Comparison of ENCODE assay signal across 9 mouse cellular contexts in the genomic region with DNA sequence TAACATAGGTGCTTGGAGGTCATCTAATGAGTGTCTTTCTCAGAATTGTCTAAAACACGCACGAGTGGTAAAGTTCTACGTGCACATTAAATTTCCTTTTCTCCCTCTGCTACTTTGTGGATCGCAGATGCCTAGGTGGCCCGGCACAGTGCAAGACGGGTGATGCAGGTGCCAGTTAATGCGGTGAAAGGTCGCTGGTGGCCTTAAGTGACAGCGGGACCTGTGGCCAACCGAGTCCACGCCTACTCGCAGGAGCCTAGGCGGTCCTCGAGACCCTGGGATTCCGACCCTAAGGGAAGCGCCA. TPM values are rescaled to one million over a fixed set of nuclear protein-coding genes. Genes with fewer than 3 reads are reported as not detected.
DNase-seq lines count a peak whose midpoint lies in the region; ATAC-seq and TF ChIP-seq lines count a peak whose summit lies in the region.
"Had no signal": no experiment of that assay in that cellular context is flagged by ENCODE, and none has a peak within 500 bp of the region (broad histone marks: within the 10 kb centered on the region; RNA-seq: fewer than 3 reads in every experiment).

No protein-coding gene starts in this region.

- 4% methylated on average over 16 of the region's 16 CpGs for WGBS in kidney, embryonic 15.5 days
- 5% methylated on average over 16 of the region's 16 CpGs for WGBS in hindbrain, postnatal 0 days
- WGBS in midbrain, postnatal 0 days, result 7% methylated on average over 16 of the region's 16 CpGs

- peak overlapping the region; percentile 78 for H3K9ac ChIP-seq in kidney, embryonic 15.5 days
- peak overlapping the region; percentile 80 for H3K9ac ChIP-seq in hindbrain, postnatal 0 days (replicated peaks; ENCODE audit: low read length)
- peak overlapping the region; percentile 75 for H3K9ac ChIP-seq in midbrain, postnatal 0 days (replicated peaks; ENCODE audit: low read length, poor library complexity, severe bottlenecking)

- peaks cover 26% of the 10 kb centered on the region for H3K36me3 ChIP-seq in kidney, embryonic 15.5 days
- peaks cover 20% of the 10 kb centered on the region for H3K36me3 ChIP-seq in hindbrain, postnatal 0 days (ENCODE audit: insufficient read depth, low read length)
- peaks cover 18% of the 10 kb centered on the region for H3K36me3 ChIP-seq in midbrain, postnatal 0 days (ENCODE audit: insufficient read depth, low read length)

- H3K4me1 ChIP-seq in kidney, embryonic 15.5 days, result peaks cover 16% of the 10 kb centered on the region
- peaks cover 3% of the 10 kb centered on the region; the same call in 1 of the 2 replicates for H3K4me1 ChIP-seq in cortical plate, adult 2 months (ENCODE audit: control insufficient read depth, insufficient read depth, low read length)
- peaks cover 10% of the 10 kb centered on the region for H3K4me1 ChIP-seq in hindbrain, postnatal 0 days (ENCODE audit: insufficient read depth, low read length)
- peaks cover 10% of the 10 kb centered on the region for H3K4me1 ChIP-seq in midbrain, postnatal 0 days (ENCODE audit: insufficient read depth, low read length)

- H3K27me3 ChIP-seq in kidney, embryonic 15.5 days, result no peaks in the 10 kb centered on the region
- no peaks in the 10 kb centered on the region for H3K27me3 ChIP-seq in hindbrain, postnatal 0 days (ENCODE audit: insufficient read depth, low read length)
- H3K27me3 ChIP-seq in midbrain, postnatal 0 days (ENCODE audit: insufficient read depth, low read length), result no peaks in the 10 kb centered on the region

- H3K27ac ChIP-seq in kidney, embryonic 15.5 days, result peak overlapping the region; percentile 94
- H3K27ac ChIP-seq in cortical plate, adult 2 months (ENCODE audit: insufficient read depth, low read length), result peak overlapping the region; percentile 83
- peak overlapping the region; percentile 99 for H3K27ac ChIP-seq in hindbrain, postnatal 0 days
- H3K27ac ChIP-seq in midbrain, postnatal 0 days (ENCODE audit: low read depth, low read length), result peak overlapping the region; percentile 96

- no peak for DNase-seq in kidney, postnatal 25 days
- DNase-seq in hindbrain, postnatal 0 days (ENCODE audit: low spot score), result no peak
- no peak for DNase-seq in midbrain, postnatal 0 days (ENCODE audit: low spot score)
- DNase-seq in right cerebral cortex, postnatal 4 days, result no peak
- no peak for DNase-seq in kidney, postnatal 4 days
- no peak for DNase-seq in adrenal gland, adult 8-10 months

- TF ChIP-seq CTCF in cortical plate, adult 2 months (IDR thresholded peaks at IDR 0.05; ENCODE audit: extremely low read depth, insufficient read depth, low read length), result no peak
- no peak for TF ChIP-seq CTCF in hindbrain, postnatal 0 days (IDR thresholded peaks at IDR 0.05; ENCODE audit: low read depth)
- no peak for TF ChIP-seq CTCF in midbrain, postnatal 0 days (IDR thresholded peaks at IDR 0.05)

- peak overlapping the region; percentile 77 for H3K4me2 ChIP-seq in kidney, embryonic 15.5 days
- H3K4me2 ChIP-seq in hindbrain, postnatal 0 days (ENCODE audit: low read depth, low read length), result peak overlapping the region; percentile 92
- H3K4me2 ChIP-seq in midbrain, postnatal 0 days (ENCODE audit: low read depth, low read length, poor library complexity, severe bottlenecking), result peak overlapping the region; percentile 55

- H3K9me3 ChIP-seq in kidney, embryonic 15.5 days (replicated peaks), result 0 out of 2 replicates have a peak, but pooled peaks cover 2% of the 10 kb centered on the region
- H3K9me3 ChIP-seq in hindbrain, postnatal 0 days (ENCODE audit: low read length), result no peaks in the 10 kb centered on the region
- no peaks in the 10 kb centered on the region for H3K9me3 ChIP-seq in midbrain, postnatal 0 days (ENCODE audit: low read length)

- TF ChIP-seq POLR2A in cortical plate, adult 2 months (IDR thresholded peaks at IDR 0.05; ENCODE audit: extremely low read depth, insufficient read depth, low read length), result no peak

- no peak for ATAC-seq in kidney, embryonic 15.5 days (replicated peaks; ENCODE audit: low FRiP score)
- ATAC-seq in hindbrain, postnatal 0 days, result no peak
- no peak for ATAC-seq in midbrain, postnatal 0 days (ENCODE audit: low FRiP score)

- peak overlapping the region; percentile 71 for H3K4me3 ChIP-seq in kidney, embryonic 15.5 days (replicated peaks)
- H3K4me3 ChIP-seq in cortical plate, adult 2 months (ENCODE audit: insufficient read depth, low read length), result peak overlapping the region; percentile 77
- peak overlapping the region; percentile 65 for H3K4me3 ChIP-seq in hindbrain, postnatal 0 days (ENCODE audit: low read length)
- H3K4me3 ChIP-seq in midbrain, postnatal 0 days (ENCODE audit: low read depth, low read length), result peak overlapping the region; percentile 54

RNA-seq across cellular contexts. Expression of a gene that starts 0.5 kb away (rescaled TPM):
- 0.52 and 0.54 TPM in 2 replicates for polyA plus RNA-seq in kidney, embryonic 15.5 days (2015; fragmentation: Nextera tagmentation; extraction: Ambion mirVana)
- polyA plus RNA-seq in cortical plate, adult 2 months (2012; rRNA removed), result 0.50 and 0.57 TPM in 2 replicates
- total RNA-seq in hindbrain, postnatal 0 days (2014; rRNA removed), result not detected in 2 replicates
- polyA plus RNA-seq in hindbrain, postnatal 0 days (2015; fragmentation: Nextera tagmentation; extraction: Ambion mirVana), result 0.21 and 0.23 TPM in 2 replicates
- total RNA-seq in midbrain, postnatal 0 days (2014; rRNA removed), result not detected in 2 replicates
- polyA plus RNA-seq in midbrain, postnatal 0 days (2015; fragmentation: Nextera tagmentation; extraction: Ambion mirVana), result not detected in 2 replicates
- 1 to 10 TPM; 1.4 to 3.5 (median 2.7) TPM for total RNA-seq in adrenal gland, adult 8-10 months (2022)

RNA-seq across cellular contexts. Expression of a gene that starts 1.0 kb away (rescaled TPM):
- polyA plus RNA-seq in kidney, embryonic 15.5 days (2015; fragmentation: Nextera tagmentation; extraction: Ambion mirVana), result 103 and 113 TPM in 2 replicates
- 123 and 135 TPM in 2 replicates for polyA plus RNA-seq in cortical plate, adult 2 months (2012; rRNA removed)
- 112 and 123 TPM in 2 replicates for total RNA-seq in hindbrain, postnatal 0 days (2014; rRNA removed)
- 151 and 155 TPM in 2 replicates for polyA plus RNA-seq in hindbrain, postnatal 0 days (2015; fragmentation: Nextera tagmentation; extraction: Ambion mirVana)
- 83.4 and 123 TPM in 2 replicates for total RNA-seq in midbrain, postnatal 0 days (2014; rRNA removed)
- 159 and 174 TPM in 2 replicates for polyA plus RNA-seq in midbrain, postnatal 0 days (2015; fragmentation: Nextera tagmentation; extraction: Ambion mirVana)
- 100 to 1,000 TPM in 2 of 4 experiments, 10 to 100 TPM in 2; 92.7 to 127 (median 112) TPM for total RNA-seq in adrenal gland, adult 8-10 months (2022)

RNA-seq across cellular contexts. Expression of a gene that starts 12.2 kb away (rescaled TPM):
- 32.3 and 34.2 TPM in 2 replicates for polyA plus RNA-seq in kidney, embryonic 15.5 days (2015; fragmentation: Nextera tagmentation; extraction: Ambion mirVana)
- 63.8 and 68.9 TPM in 2 replicates for polyA plus RNA-seq in cortical plate, adult 2 months (2012; rRNA removed)
- 71.4 and 84.4 TPM in 2 replicates for total RNA-seq in hindbrain, postnatal 0 days (2014; rRNA removed)
- polyA plus RNA-seq in hindbrain, postnatal 0 days (2015; fragmentation: Nextera tagmentation; extraction: Ambion mirVana), result 60.9 and 62.7 TPM in 2 replicates
- total RNA-seq in midbrain, postnatal 0 days (2014; rRNA removed), result 51.0 and 66.4 TPM in 2 replicates
- polyA plus RNA-seq in midbrain, postnatal 0 days (2015; fragmentation: Nextera tagmentation; extraction: Ambion mirVana), result 66.1 and 69.1 TPM in 2 replicates
- total RNA-seq in adrenal gland, adult 8-10 months (2022), result 10 to 100 TPM; 34.0 to 49.1 (median 37.8) TPM

RNA-seq across cellular contexts. Expression of a gene that starts 21.9 kb away (rescaled TPM):
- 44.0 and 47.2 TPM in 2 replicates for polyA plus RNA-seq in kidney, embryonic 15.5 days (2015; fragmentation: Nextera tagmentation; extraction: Ambion mirVana)
- polyA plus RNA-seq in cortical plate, adult 2 months (2012; rRNA removed), result 31.8 and 35.1 TPM in 2 replicates
- 91.0 and 91.5 TPM in 2 replicates for total RNA-seq in hindbrain, postnatal 0 days (2014; rRNA removed)
- 50.5 and 51.9 TPM in 2 replicates for polyA plus RNA-seq in hindbrain, postnatal 0 days (2015; fragmentation: Nextera tagmentation; extraction: Ambion mirVana)
- total RNA-seq in midbrain, postnatal 0 days (2014; rRNA removed), result 66.6 and 73.1 TPM in 2 replicates
- 52.6 and 53.1 TPM in 2 replicates for polyA plus RNA-seq in midbrain, postnatal 0 days (2015; fragmentation: Nextera tagmentation; extraction: Ambion mirVana)
- total RNA-seq in adrenal gland, adult 8-10 months (2022), result 10 to 100 TPM; 13.7 to 18.9 (median 16.1) TPM

RNA-seq across cellular contexts. Expression of a gene that starts 34.7 kb away (rescaled TPM):
- 0.51 and 0.54 TPM in 2 replicates for polyA plus RNA-seq in kidney, embryonic 15.5 days (2015; fragmentation: Nextera tagmentation; extraction: Ambion mirVana)
- polyA plus RNA-seq in cortical plate, adult 2 months (2012; rRNA removed), result 0.13 and 0.21 TPM in 2 replicates
- 0.40 and 0.89 TPM in 2 replicates for total RNA-seq in hindbrain, postnatal 0 days (2014; rRNA removed)
- polyA plus RNA-seq in hindbrain, postnatal 0 days (2015; fragmentation: Nextera tagmentation; extraction: Ambion mirVana), result 0.36 and 0.43 TPM in 2 replicates
- 0.42 and 1.0 TPM in 2 replicates for total RNA-seq in midbrain, postnatal 0 days (2014; rRNA removed)
- 0.41 and 0.53 TPM in 2 replicates for polyA plus RNA-seq in midbrain, postnatal 0 days (2015; fragmentation: Nextera tagmentation; extraction: Ambion mirVana)
- total RNA-seq in adrenal gland, adult 8-10 months (2022), result under 1 TPM in 1 of 4 experiments, not detected in 3; 0.27 TPM
- total RNA-seq: hematopoietic stem cell, adult 5-6 weeks had no signal
